Mouse (Mus musculus) ES-E14 (cell line): Measurements from ENCODE around the gene Ankfn1. TPM values are rescaled to one million over a fixed set of nuclear protein-coding genes. Genes with fewer than 3 reads are reported as not detected.

ENCODE experiments used
- DNase-seq: peaks from one replicate; pipeline ENCODE4 v3.0.0-alpha.2; 2013; ENCODE audit warnings: low read depth, low spot score
- H3K27ac ChIP-seq: 2 replicates; pipeline ENCODE4 v1.5.1; 2012; ENCODE audit warnings: low read depth, mild to moderate bottlenecking, low read length, moderate library complexity, mixed read lengths; ENCODE audit not compliant: poor library complexity, insufficient read depth, severe bottlenecking
- H3K36me3 ChIP-seq: 2 replicates; pipeline ENCODE4 v1.6.1; 2012; ENCODE audit warnings: mild to moderate bottlenecking, low read length, moderate library complexity, mixed read lengths; ENCODE audit not compliant: control insufficient read depth, poor library complexity, insufficient read depth, severe bottlenecking
- H3K4me1 ChIP-seq, 2 experiments: fragments of 150-350 bp in 1 of 2; sonication (generic) in 1 of 2; 2 replicates each; pipeline ENCODE4 v1.6.1; 2012; ENCODE audit warnings: low read length in 2 of 2, mild to moderate bottlenecking in 1 of 2, mixed read lengths in 1 of 2; ENCODE audit not compliant: control insufficient read depth in 2 of 2, insufficient read depth in 2 of 2, poor library complexity in 1 of 2
- H3K4me3 ChIP-seq, 2 experiments: fragments of 150-350 bp in 1 of 2; sonication (generic) in 1 of 2; 2 replicates each; pipeline ENCODE4 v1.5.1; 2012; ENCODE audit warnings: low read length in 2 of 2, low read depth in 1 of 2, mild to moderate bottlenecking in 1 of 2, mixed read lengths in 1 of 2; ENCODE audit not compliant: insufficient read depth in 1 of 2, poor library complexity in 1 of 2, severe bottlenecking in 1 of 2
- H3K9ac ChIP-seq: 2 replicates; pipeline ENCODE4 v1.6.1; 2012; ENCODE audit warnings: low read depth, mild to moderate bottlenecking, low read length, mixed read lengths; ENCODE audit not compliant: poor library complexity, insufficient read depth, severe bottlenecking
- H3K9me3 ChIP-seq: fragments of 150-350 bp; sonication (generic); 2 replicates; pipeline ENCODE4 v1.6.1; 2012; ENCODE audit warnings: low read depth, mild to moderate bottlenecking, low read length; ENCODE audit not compliant: control insufficient read depth, insufficient read depth
- CHD2 ChIP-seq: IDR thresholded peaks from 2 replicates; pipeline ENCODE4 v1.6.1; 2014; ENCODE audit warnings: mild to moderate bottlenecking, low read depth, low read length, inconsistent platforms
- HCFC1 ChIP-seq: IDR thresholded peaks from 2 replicates; pipeline ENCODE4 v1.6.1; 2012; ENCODE audit warnings: low read length, inconsistent platforms, borderline replicate concordance; ENCODE audit not compliant: insufficient read depth
- MAFK ChIP-seq: IDR thresholded peaks from 2 replicates; pipeline ENCODE4 v1.6.1; 2014; ENCODE audit warnings: mild to moderate bottlenecking, low read depth, low read length, inconsistent platforms; ENCODE audit not compliant: insufficient read depth
- ZC3H11A ChIP-seq: IDR thresholded peaks from 2 replicates; pipeline ENCODE4 v1.6.1; 2012; ENCODE audit warnings: low read depth, mild to moderate bottlenecking, inconsistent platforms, low read length, borderline replicate concordance
- ZNF384 ChIP-seq: IDR thresholded peaks from 2 replicates; pipeline ENCODE4 v1.6.1; 2012; ENCODE audit warnings: low read depth, low read length, inconsistent platforms
- in situ Hi-C, 2 experiments: fragments of 600-800 bp; cut with MboI; formaldehyde crosslinking; loops; one replicate each; pipeline ENCODE4 v1.15.1; 2025; ENCODE audit warnings: low sequenced_read_pairs in 2 of 2, inconsistent platforms in 1 of 2; ENCODE audit not compliant: unreplicated experiment in 2 of 2
- total RNA-seq: library from RNA; depleted of rRNA; stranded (reverse); fragments of 300-350 nt; gene quantifications from 2 replicates; pipeline ENCODE4 v1.2.3, GENCODE M21; 2012

Ankfn1 gene
- total RNA-seq, 1 experiment: not detected

- in situ Hi-C loops: no loop called here
- no peak for DNase-seq
- TF ChIP-seq CHD2 (no peak), MAFK (no peak), ZC3H11A (no peak), ZNF384 (no peak), HCFC1 (no peak)
Observed at GRCm38 (mm10) chr11:89807998-89808397, 30.5 kb upstream of the Ankfn1 start.

DNA sequence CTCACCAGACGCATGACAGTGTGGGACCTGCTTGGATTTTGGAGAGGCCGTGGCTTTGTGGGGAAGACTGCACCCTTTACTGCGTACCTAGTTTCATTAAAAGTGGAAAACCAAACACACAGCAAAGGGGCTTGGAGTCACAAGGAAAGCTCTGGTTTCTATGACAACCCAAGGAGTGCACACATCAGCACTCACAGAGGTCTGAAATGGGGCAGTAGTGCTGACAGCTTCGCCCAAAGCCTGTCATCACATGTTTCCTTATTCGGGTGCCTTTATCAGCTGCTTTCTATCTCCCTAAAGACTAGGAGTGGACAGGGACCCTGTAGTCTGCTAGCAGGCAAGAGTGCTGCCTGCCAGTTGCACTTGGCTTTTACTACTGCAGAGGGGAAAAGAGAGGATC is 27.4 kb upstream of the Ankfn1 start:
- H3K4me1 ChIP-seq: no peaks in the 10 kb centered on the region
- TF ChIP-seq ZC3H11A: no peak
- TF ChIP-seq HCFC1: no peak
- no peak for TF ChIP-seq ZNF384
- no peak for TF ChIP-seq CHD2
- no peak for TF ChIP-seq MAFK
- H3K9ac ChIP-seq: no peak overlapping the region
- no peak overlapping the region for H3K27ac ChIP-seq
- H3K9me3 ChIP-seq: no peaks in the 10 kb centered on the region
- H3K4me3 ChIP-seq: no peak overlapping the region
- H3K36me3 ChIP-seq: no peaks in the 10 kb centered on the region
- DNase-seq: no peak
- in situ Hi-C loops: no loop called here

More at GRCm38 (mm10) chr11:89807998-89808397, 30.5 kb upstream of the Ankfn1 start:
- Histone ChIP-seq H3K27ac (no peak overlapping the region), H3K9me3 (no peaks in the 10 kb centered on the region), H3K4me3 (no peak overlapping the region), H3K4me1 (no peaks in the 10 kb centered on the region), H3K36me3 (no peaks in the 10 kb centered on the region), H3K9ac (no peak overlapping the region)

GRCm38 (mm10) chr11:89803974-89804373 is 26.5 kb upstream of the Ankfn1 start:
- Histone ChIP-seq H3K9me3 (no peaks in the 10 kb centered on the region), H3K9ac (no peak overlapping the region), H3K36me3 (no peaks in the 10 kb centered on the region), H3K27ac (no peak overlapping the region), H3K4me3 (no peak overlapping the region), H3K4me1 (no peaks in the 10 kb centered on the region)
- in situ Hi-C loops: no loop called here
- DNase-seq: no peak
- TF ChIP-seq HCFC1: no peak

DNA sequence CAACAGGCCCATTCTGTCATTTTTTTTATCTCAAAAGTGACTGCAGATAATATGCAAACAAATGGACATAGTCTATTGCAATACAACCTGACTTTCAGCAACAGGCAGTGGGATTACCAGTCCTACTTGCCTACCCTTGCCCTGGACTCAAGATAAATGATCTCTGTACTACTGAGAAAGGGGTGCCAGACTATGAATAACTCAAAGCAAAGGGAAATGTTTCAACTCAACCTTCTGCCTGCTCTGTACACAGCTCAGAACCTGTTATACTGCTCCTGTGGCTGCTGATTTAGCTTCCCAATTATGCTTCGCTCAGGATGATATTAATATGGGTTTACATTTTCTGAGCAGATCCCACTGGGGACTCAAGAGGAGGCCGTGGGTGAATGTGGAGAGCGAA is 15.3 kb upstream of the Ankfn1 start:
- in situ Hi-C loops: no loop called here
- Histone ChIP-seq H3K36me3 (no peaks in the 10 kb centered on the region), H3K9ac (no peak overlapping the region), H3K4me1 (no peaks in the 10 kb centered on the region), H3K9me3 (no peaks in the 10 kb centered on the region), H3K27ac (no peak overlapping the region), H3K4me3 (no peak overlapping the region)
- TF ChIP-seq MAFK: no peak
- no peak for TF ChIP-seq CHD2
- no peak for TF ChIP-seq ZNF384
- no peak for TF ChIP-seq ZC3H11A
- no peak for TF ChIP-seq HCFC1
- DNase-seq: no peak

GRCm38 (mm10) chr11:89776070-89776469 is 1.4 kb downstream of the Ankfn1 start:
- peak; percentile 33 for DNase-seq
- Histone ChIP-seq H3K4me3 (no peak overlapping the region), H3K9ac (no peak overlapping the region), H3K27ac (no peak overlapping the region), H3K4me1 (peaks cover 0 to 6% of the 10 kb centered on the region in 2 experiments; a peak in 1 of 4 replicates), H3K36me3 (no peaks in the 10 kb centered on the region), H3K9me3 (no peaks in the 10 kb centered on the region)
- TF ChIP-seq CHD2 (no peak), ZC3H11A (no peak), HCFC1 (no peak), ZNF384 (no peak), MAFK (no peak)
- in situ Hi-C loops: no loop called here
